Mouse (Mus musculus): Measurements from ENCODE around the gene Dlg2.

DNA sequence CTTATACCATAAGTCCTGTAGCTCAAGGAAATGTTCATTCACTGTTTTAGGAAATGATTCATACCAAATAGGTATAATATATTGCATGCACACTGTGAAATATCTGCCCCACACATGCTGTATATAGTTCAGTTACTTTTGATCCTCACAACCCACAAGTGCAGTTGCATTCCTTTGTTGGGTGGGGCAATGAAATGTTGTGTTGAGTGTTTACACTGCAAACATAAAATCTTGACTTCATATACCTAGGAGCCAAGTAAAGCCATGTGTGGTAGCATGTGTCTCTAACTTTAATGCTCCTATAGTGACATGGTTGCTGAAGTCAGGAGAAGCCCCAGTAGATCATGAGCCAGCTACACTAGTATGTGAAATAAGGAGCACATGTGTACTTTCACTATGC, 1372.9 kb downstream of the Dlg2 start:
- no peak for TF ChIP-seq POLR2A (IDR thresholded peaks at IDR 0.05; ENCODE audit: insufficient read depth, low read depth, low read length)
- TF ChIP-seq CTCF (IDR thresholded peaks at IDR 0.05): no peak
- TF ChIP-seq EP300 (IDR thresholded peaks at IDR 0.05; ENCODE audit: insufficient read depth, low read depth, low read length): no peak
